Mouse (Mus musculus) liver, embryonic 11.5 days (tissue): ENCODE measurements at regions not wholly inside any gene's neighbourhood (a gene's known extent, or its start where the extent isn't known, plus 50 kb on each side); places are given as distances from the start of the nearest gene placed in this dataset.
"Not testable (repeated sequence)": the region's sequence is repeated elsewhere in the genome, so short reads cannot be mapped to it uniquely, and the experiment has no call there.

Source experiments
- ATAC-seq: fragments of 200-750 bp; cut with Nextera tagmentation; replicated peaks from 2 replicates; pipeline ENCODE4 v1.8.0; 2017; ENCODE audit warnings: moderate number of reproducible peaks, mild to moderate bottlenecking, moderate TSS enrichment, moderate library complexity; ENCODE audit not compliant: low FRiP score
- DNase-seq: peaks from one replicate; pipeline ENCODE4 v3.0.0-alpha.2; 2017; ENCODE audit warnings: low spot score
- H3K27ac ChIP-seq: fragments of 300-500 bp; sonication (generic); 2 replicates; pipeline ENCODE4 v1.5.1; 2014; ENCODE audit warnings: mild to moderate bottlenecking, low read depth, low read length, control low read depth
- H3K27me3 ChIP-seq: fragments of 300-500 bp; sonication (generic); replicated peaks from 2 replicates; pipeline ENCODE4 v1.6.1; 2014; ENCODE audit warnings: low read length, mixed read lengths; ENCODE audit not compliant: control insufficient read depth, insufficient read depth
- H3K36me3 ChIP-seq: fragments of 300-500 bp; sonication (generic); 2 replicates; pipeline ENCODE4 v1.6.1; 2014; ENCODE audit warnings: mild to moderate bottlenecking, low read length, moderate library complexity, mixed read lengths; ENCODE audit not compliant: control insufficient read depth, insufficient read depth
- H3K4me1 ChIP-seq: fragments of 300-500 bp; sonication (generic); replicated peaks from 2 replicates; pipeline ENCODE4 v1.6.1; 2014; ENCODE audit warnings: low read length, mixed read lengths; ENCODE audit not compliant: control insufficient read depth, insufficient read depth
- H3K4me2 ChIP-seq: fragments of 300-500 bp; sonication (generic); 2 replicates; pipeline ENCODE4 v1.6.1; 2014; ENCODE audit warnings: mild to moderate bottlenecking, control low read depth, moderate library complexity
- H3K4me3 ChIP-seq: fragments of 300-500 bp; sonication (generic); 2 replicates; pipeline ENCODE4 v1.5.1; 2014; ENCODE audit warnings: low read depth, low read length, control low read depth
- H3K9ac ChIP-seq: fragments of 300-500 bp; sonication (generic); 2 replicates; pipeline ENCODE4 v1.6.1; 2014; ENCODE audit warnings: low read depth, low read length, control low read depth
- H3K9me3 ChIP-seq: fragments of 300-500 bp; sonication (generic); 2 replicates; pipeline ENCODE4 v1.6.1; 2016; ENCODE audit warnings: low read length, inconsistent platforms, mixed read lengths; ENCODE audit not compliant: control insufficient read depth
- WGBS: fragments of 180-500 bp; shearing (Covaris S2); extraction: QIAGEN DNeasy Blood & Tissue Kit; methylation state at CpG from one replicate; pipeline ENCODE4 v1.1.7; 2014; 5-methylcytosine and 5-hydroxymethylcytosine counted together

DNA sequence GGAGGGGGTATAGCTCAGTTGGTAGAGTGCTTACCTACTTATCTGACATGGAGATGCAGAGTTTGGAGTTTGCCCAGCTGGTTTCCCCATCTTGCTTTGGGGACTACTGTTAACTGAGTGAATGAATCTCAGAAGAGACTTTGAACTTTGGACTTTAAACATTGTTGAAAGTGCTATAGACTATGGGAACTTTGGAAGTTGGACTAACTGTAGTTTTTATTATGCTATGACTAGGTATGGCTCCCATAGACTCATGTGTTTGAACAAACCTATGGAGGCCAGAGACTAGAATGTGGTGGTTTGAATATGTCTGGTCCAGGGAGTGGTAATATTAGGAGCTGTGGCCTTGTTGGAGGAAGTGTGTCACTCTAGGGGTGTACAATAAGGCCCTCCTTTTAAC is 84.8 kb upstream of the Mad2l1 start:
- not testable (repeated sequence) for H3K4me1 ChIP-seq, H3K4me3 ChIP-seq, H3K27me3 ChIP-seq, ATAC-seq, DNase-seq, H3K4me2 ChIP-seq, H3K36me3 ChIP-seq, H3K9me3 ChIP-seq, H3K27ac ChIP-seq, H3K9ac ChIP-seq

DNA sequence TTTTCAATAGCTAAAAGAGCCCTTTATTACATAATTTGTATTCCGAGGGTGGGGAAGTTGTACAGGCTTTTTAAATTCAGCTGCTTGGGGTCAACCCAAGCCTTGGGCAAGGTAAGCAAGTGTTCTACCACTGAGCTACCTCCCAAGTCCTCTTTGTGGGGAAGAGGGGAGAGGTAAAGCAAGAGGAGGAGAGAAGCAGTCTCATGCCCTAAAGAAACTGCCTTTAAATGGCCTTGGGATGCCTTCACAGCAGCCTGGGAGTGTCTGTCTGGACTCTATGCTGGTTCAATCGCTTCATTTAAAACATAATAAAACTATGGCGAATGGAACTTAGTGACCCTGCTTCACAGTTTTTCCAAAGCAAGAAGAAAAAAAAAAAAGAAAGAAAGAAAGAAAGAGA is 77.0 kb upstream of the Mad2l1 start:
- Histone ChIP-seq H3K9ac (no peak overlapping the region), H3K4me3 (no peak overlapping the region), H3K27me3 (no peaks in the 10 kb centered on the region), H3K27ac (no peak overlapping the region), H3K9me3 (no peaks in the 10 kb centered on the region), H3K36me3 (no peaks in the 10 kb centered on the region), H3K4me2 (no peak overlapping the region), H3K4me1 (no peaks in the 10 kb centered on the region)
- 79% methylated on average over 3 of the region's 3 CpGs for WGBS
- ATAC-seq, result no peak
- DNase-seq, result no peak

DNA sequence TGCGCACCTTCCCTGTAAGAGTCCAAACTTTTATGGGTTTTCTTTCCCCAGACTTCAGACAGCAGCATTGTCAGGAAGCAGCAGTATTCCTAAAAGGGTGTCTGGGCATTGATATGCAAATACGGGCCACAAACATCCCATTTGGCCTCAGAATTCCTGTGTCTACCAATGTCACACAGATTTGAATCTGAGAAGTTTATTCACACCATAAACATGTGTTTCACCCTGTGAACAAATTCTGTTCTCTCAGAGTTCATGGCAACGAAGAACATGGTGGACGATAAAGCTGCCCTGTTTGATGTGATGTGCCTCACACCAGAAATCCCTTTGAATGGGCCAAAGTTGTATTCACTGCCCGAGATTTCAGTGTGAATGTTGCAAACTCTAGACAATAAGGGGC is 70.7 kb upstream of the Mad2l1 start:
- Histone ChIP-seq H3K9ac (no peak overlapping the region), H3K4me3 (no peak overlapping the region), H3K4me2 (no peak overlapping the region), H3K27ac (no peak overlapping the region), H3K27me3 (no peaks in the 10 kb centered on the region), H3K4me1 (no peaks in the 10 kb centered on the region), H3K9me3 (no peaks in the 10 kb centered on the region), H3K36me3 (no peaks in the 10 kb centered on the region)
- ATAC-seq (no peak), DNase-seq (no peak)
- 80% methylated on average over 4 of the region's 5 CpGs for WGBS

DNA sequence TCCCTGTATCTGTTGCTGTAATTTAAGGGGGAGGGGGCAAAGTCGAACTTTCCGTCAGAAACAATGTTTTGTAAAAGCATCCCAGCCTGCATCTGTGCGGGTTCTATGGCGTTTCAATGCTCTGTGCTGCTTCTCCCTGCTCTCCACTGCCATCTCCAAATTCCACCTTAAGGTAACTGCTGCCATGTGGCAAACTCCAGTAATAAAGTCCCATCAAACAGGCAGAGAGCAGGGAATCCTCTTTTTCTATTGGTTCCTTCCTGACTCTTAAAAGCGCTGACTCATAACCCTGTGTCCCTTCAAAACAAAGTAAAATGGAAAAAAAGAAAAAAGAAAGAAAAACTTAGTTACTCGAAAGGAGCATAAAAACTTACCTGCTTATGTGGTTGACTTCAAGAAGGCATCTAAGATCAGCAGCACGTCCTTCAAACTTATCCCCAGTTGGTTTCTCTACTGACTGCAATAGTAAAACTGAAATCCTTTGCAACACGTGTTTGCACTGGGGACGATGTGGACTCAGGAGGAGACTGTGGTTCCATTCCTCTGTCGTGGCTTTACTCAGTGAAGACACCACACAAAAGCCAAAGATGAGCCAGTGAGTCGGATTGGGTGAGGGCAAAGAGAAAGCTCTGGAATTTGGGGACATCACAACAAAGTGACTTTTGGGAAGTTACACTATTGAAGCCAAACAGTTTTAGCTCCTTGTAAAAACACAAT is 69.9 kb upstream of the Mad2l1 start:
- DNase-seq (no peak), ATAC-seq (no peak)
- Histone ChIP-seq H3K27ac (no peak overlapping the region), H3K4me1 (no peaks in the 10 kb centered on the region), H3K27me3 (no peaks in the 10 kb centered on the region), H3K9ac (no peak overlapping the region), H3K9me3 (no peaks in the 10 kb centered on the region), H3K36me3 (no peaks in the 10 kb centered on the region), H3K4me2 (no peak overlapping the region), H3K4me3 (no peak overlapping the region)
- 66% methylated on average over 11 of the region's 11 CpGs for WGBS

DNA sequence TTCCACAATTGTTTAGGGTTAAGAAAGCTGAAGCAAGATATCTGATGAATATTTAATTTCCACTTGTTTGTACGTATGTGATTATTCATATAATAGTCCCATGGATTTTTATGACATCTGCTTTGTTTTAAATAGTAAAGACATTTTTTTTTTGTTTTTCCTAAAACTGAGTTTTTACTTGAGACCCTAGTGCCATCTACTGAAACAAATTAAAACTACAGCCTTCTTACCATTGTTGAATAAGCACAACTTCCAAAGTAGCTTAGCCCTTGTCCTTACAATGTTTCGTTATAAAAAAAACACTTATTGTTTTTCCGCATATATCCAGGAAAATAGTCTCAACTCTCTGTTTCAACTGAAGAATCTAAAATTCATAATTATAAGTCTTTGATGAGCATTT is 68.4 kb upstream of the Mad2l1 start:
- H3K9me3 ChIP-seq, result no peaks in the 10 kb centered on the region
- H3K9ac ChIP-seq, result no peak overlapping the region
- H3K4me1 ChIP-seq, result no peaks in the 10 kb centered on the region
- no peak overlapping the region for H3K27ac ChIP-seq
- ATAC-seq (no peak), DNase-seq (no peak)
- no peak overlapping the region for H3K4me2 ChIP-seq
- 37% methylated on average over 3 of the region's 3 CpGs for WGBS
- H3K27me3 ChIP-seq, result no peaks in the 10 kb centered on the region
- no peak overlapping the region for H3K4me3 ChIP-seq
- no peaks in the 10 kb centered on the region for H3K36me3 ChIP-seq

DNA sequence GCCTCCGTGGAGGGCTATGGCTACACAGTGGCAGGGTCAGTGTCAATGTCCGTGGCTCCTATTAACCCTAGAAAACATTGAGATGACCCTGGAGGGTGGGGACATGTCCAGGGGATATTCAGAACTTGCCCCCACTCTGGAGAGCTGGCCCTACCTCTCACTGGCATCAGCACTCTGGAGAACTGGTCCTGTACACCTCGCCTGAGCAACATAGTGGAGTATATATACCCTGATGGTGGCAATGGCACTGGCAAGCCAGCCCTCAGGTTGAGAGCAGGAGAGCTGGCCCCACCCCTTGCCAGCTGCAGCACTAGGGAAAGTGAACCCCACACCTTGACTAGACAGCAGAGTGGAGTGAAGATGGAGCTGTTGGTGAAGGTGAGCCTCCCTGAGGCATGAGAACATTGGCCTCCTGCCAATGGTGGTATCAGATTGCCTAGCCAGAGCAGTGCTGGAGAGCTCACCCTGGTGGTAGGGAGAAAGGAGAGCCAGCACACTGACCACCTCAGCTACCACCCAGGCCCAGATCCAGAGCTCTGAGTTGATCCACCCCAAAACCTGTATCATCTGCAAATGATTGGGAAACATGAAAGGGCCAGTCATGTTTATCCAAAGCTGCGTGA is 64.5 kb upstream of the Mad2l1 start:
- no peaks in the 10 kb centered on the region for H3K27me3 ChIP-seq
- no peak overlapping the region for H3K4me2 ChIP-seq
- peak; percentile 41; the same call in 1 of the 2 replicates for ATAC-seq
- H3K9me3 ChIP-seq, result no peaks in the 10 kb centered on the region
- WGBS, result 82% methylated on average over 4 of the region's 4 CpGs
- no peak overlapping the region for H3K27ac ChIP-seq
- no peaks in the 10 kb centered on the region for H3K4me1 ChIP-seq
- no peak for DNase-seq
- no peaks in the 10 kb centered on the region for H3K36me3 ChIP-seq
- H3K4me3 ChIP-seq, result no peak overlapping the region
- no peak overlapping the region for H3K9ac ChIP-seq

DNA sequence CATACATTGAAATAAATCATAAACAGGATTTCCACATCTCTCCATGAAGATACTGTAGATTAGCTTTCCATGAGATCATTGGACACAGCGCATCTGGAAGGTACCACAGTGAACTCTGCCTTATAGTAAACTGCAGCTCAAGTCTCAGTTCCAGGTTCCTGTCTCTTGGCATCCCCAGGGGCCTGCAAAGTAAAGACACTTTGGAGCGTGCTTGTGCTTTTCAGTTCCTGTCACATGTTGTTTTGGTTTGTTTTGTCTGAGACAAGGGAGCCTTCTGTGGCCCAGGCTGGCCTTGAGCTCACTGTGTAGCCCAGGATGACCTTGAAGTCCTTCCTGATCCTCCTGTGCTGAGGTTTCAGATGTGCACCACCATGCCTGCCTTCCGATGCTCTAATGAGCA is 63.4 kb upstream of the Mad2l1 start:
- Histone ChIP-seq H3K4me2 (no peak overlapping the region), H3K36me3 (no peaks in the 10 kb centered on the region), H3K9ac (no peak overlapping the region), H3K27me3 (no peaks in the 10 kb centered on the region), H3K4me1 (no peaks in the 10 kb centered on the region), H3K4me3 (no peak overlapping the region), H3K9me3 (no peaks in the 10 kb centered on the region), H3K27ac (no peak overlapping the region)
- ATAC-seq (no peak), DNase-seq (no peak)
- WGBS, result 77% methylated on average over 3 of the region's 3 CpGs

DNA sequence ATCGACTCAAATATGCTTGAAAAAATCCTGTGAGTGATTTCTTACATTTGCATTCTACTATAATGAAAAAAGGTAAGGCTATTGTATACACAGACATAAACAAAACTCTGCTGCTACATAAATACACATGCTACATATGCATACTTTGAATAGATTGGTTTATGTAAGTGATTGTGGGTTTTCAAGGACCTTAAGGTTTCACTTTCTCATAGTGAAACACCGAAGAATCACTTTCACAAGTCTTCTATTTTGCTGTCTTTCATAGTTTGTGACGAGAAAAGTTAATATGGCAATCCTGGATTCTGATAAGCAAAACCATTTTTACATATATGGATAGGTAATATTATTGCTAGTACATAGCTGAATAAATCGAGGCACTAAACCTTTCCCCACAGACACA is 62.5 kb upstream of the Mad2l1 start:
- Histone ChIP-seq H3K27ac (no peak overlapping the region), H3K4me1 (no peaks in the 10 kb centered on the region), H3K27me3 (no peaks in the 10 kb centered on the region), H3K4me2 (no peak overlapping the region), H3K36me3 (no peaks in the 10 kb centered on the region), H3K4me3 (no peak overlapping the region), H3K9me3 (no peaks in the 10 kb centered on the region), H3K9ac (no peak overlapping the region)
- 70% methylated on average over 4 of the region's 4 CpGs for WGBS
- ATAC-seq (no peak), DNase-seq (no peak)

DNA sequence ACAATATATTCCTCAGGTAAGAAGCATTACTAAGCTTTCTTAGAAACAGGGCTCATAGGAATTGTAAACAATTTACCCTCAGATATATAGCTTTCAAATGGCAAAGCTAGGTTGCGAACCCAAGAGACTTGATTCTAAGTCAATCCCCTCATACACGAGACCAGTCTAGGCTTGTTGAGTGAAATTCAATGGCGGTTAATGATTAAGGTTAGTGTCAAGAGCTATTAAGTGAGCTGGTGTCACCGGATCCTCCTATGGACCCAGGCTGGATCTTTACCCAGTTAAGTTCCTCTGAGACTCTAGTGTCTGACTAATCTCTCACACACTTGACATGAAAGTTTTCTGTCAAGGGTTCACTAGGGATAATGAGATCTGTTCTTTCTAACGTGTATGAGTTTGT is 57.6 kb upstream of the Mad2l1 start:
- WGBS, result 49% methylated on average over 5 of the region's 5 CpGs
- ATAC-seq, result no peak
- Histone ChIP-seq H3K27me3 (no peaks in the 10 kb centered on the region), H3K27ac (no peak overlapping the region), H3K4me3 (no peak overlapping the region), H3K9me3 (no peaks in the 10 kb centered on the region), H3K4me2 (no peak overlapping the region), H3K36me3 (no peaks in the 10 kb centered on the region), H3K4me1 (no peaks in the 10 kb centered on the region), H3K9ac (no peak overlapping the region)
- no peak for DNase-seq
